Mouse (Mus musculus): ENCODE data around the gene Ccdc155. TPM values are rescaled to one million over a fixed set of nuclear protein-coding genes. Genes with fewer than 3 reads are reported as not detected.

Gene Ccdc155
- polyA plus RNA-seq, 1 experiment from 2014 or later: 0.58 TPM

DNA sequence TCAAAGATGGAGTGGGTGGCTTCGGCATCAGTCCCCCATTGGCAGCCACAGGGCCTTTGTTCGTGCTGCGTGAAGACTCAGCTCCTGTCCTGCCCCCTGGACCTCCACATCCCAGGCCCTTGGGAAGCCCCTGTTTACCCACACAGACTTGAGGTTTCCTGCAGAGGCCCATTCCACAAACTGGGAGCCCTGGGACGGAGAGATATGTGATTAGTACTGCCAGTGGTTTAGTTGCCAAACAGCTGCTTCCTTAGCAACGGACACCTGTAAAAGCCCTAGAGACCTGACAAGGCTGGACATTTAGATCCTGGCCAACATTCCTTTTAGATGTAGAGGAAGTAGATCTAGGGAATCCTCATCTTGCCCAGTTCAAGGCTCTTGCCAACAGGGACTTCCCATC lies 62.8 kb downstream of the Ccdc155 start:
- Histone ChIP-seq H3K9me3 (replicated peaks; ENCODE audit: control insufficient read depth, low read length) (no peaks in the 10 kb centered on the region), H3K4me3 (ENCODE audit: low read length) (no peak overlapping the region), H3K4me1 (ENCODE audit: control insufficient read depth, insufficient read depth, low read length) (peaks cover 7% of the 10 kb centered on the region; the same call in 1 of the 2 replicates), H3K27me3 (ENCODE audit: control insufficient read depth, insufficient read depth, low read length) (no peaks in the 10 kb centered on the region), H3K27ac (ENCODE audit: low read length) (peak overlapping the region; percentile 19; the same call in 1 of the 2 replicates), H3K4me2 (ENCODE audit: low read depth, low read length) (no peak overlapping the region), H3K36me3 (ENCODE audit: control insufficient read depth, insufficient read depth) (no peaks in the 10 kb centered on the region), H3K9ac (ENCODE audit: low read length) (no peak overlapping the region)
- 86% methylated on average over 5 of the region's 5 CpGs for WGBS
- no peak for ATAC-seq (replicated peaks; ENCODE audit: extremely low read depth, insufficient read depth, low FRiP score)

DNA sequence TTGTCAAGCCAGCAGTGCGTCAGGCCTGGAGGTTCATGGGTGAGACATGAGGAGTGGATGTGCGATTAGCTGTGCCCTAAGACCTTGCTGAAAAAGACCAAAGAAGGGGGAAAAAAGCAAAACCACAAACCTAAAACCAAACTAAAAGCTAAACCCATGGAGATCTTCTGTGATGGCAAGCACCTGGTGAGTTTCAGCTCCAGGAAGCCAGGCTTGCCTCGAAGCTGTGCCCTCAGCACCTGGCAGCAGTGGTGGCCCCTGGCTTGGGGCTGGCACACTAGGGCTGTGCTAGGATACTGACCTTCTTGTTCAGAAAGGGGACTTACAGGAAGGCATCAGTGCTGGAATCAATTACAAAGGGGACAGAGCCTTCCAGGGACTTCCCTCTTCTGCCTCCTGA lies 63.4 kb downstream of the Ccdc155 start:
- H3K9ac ChIP-seq (ENCODE audit: low read length): no peak overlapping the region
- H3K4me2 ChIP-seq (ENCODE audit: low read depth, low read length): no peak overlapping the region
- no peaks in the 10 kb centered on the region for H3K9me3 ChIP-seq (replicated peaks; ENCODE audit: control insufficient read depth, low read length)
- no peak overlapping the region for H3K4me3 ChIP-seq (ENCODE audit: low read length)
- H3K27ac ChIP-seq (ENCODE audit: low read length): no peak overlapping the region
- peaks cover 7% of the 10 kb centered on the region; the same call in 1 of the 2 replicates for H3K4me1 ChIP-seq (ENCODE audit: control insufficient read depth, insufficient read depth, low read length)
- 81% methylated on average over 3 of the region's 3 CpGs for WGBS
- H3K27me3 ChIP-seq (ENCODE audit: control insufficient read depth, insufficient read depth, low read length): no peaks in the 10 kb centered on the region
- no peaks in the 10 kb centered on the region for H3K36me3 ChIP-seq (ENCODE audit: control insufficient read depth, insufficient read depth)
- no peak for ATAC-seq (replicated peaks; ENCODE audit: extremely low read depth, insufficient read depth, low FRiP score)

DNA sequence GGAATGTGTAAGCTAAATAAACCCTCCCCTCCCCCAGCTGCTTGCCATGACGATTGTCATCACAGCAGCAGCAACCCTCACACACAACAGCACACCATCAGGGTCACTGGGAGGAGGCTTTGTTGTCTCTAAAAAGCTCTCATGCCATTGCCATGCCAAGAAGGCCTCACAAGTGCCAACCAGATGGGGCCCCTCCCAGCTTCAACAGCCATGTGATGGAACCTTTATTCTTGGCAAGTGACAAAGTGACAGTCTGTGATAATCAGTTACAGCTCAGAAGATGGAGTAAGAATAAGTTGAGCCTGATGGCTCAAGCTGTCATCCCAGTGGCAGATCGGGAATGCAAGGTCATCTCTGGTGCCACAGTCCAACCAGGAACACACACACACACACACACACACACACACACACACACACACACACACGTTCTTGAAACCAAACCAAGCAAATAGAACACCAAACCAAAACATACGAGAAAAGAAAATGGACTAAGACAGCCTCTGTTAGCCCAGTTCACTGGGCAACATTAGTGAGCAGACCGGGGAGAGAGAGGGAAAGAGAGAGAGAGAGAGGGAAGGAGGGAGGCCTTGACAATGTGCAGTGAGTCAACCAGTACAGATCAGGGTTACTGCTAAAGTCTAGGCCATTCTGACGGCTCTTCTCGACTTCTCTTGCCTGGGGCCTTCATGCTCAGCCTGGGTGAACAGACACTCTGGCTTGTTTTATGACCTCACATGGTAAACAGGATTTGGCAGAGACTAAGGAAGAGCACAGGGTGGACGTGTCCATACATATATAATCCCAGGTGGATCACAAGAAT lies 64.6 kb downstream of the Ccdc155 start:
- H3K36me3 ChIP-seq (ENCODE audit: control insufficient read depth, insufficient read depth): no peaks in the 10 kb centered on the region
- H3K9me3 ChIP-seq (replicated peaks; ENCODE audit: control insufficient read depth, low read length): no peaks in the 10 kb centered on the region
- H3K27me3 ChIP-seq (ENCODE audit: control insufficient read depth, insufficient read depth, low read length): no peaks in the 10 kb centered on the region
- ATAC-seq (replicated peaks; ENCODE audit: extremely low read depth, insufficient read depth, low FRiP score): no peak
- peaks cover 10% of the 10 kb centered on the region; the same call in 1 of the 2 replicates for H3K4me1 ChIP-seq (ENCODE audit: control insufficient read depth, insufficient read depth, low read length)
- H3K4me3 ChIP-seq (ENCODE audit: low read length): no peak overlapping the region
- WGBS: 64% methylated on average over 8 of the region's 8 CpGs
- H3K4me2 ChIP-seq (ENCODE audit: low read depth, low read length): no peak overlapping the region
- H3K27ac ChIP-seq (ENCODE audit: low read length): no peak overlapping the region
- no peak overlapping the region for H3K9ac ChIP-seq (ENCODE audit: low read length)

DNA sequence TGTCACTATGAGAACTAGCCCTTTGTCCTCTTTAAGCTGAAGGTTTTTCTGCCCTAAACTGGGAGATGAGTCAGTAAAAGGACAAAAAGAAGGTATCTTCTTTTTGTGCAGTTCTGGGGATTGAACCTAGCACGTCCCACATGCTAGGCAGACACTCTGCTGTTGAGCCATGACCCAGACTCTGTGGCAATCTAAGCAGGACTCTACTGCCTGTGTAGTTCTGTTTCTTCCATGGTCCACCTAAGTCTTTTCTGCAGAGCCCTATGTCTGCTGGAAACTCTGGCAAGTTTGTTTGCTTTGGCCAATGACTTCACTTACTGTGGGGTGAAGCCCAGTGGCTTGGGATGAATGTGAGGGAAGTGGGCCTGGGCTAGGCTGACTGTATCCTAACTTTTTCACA lies 66.3 kb downstream of the Ccdc155 start:
- H3K4me2 ChIP-seq (ENCODE audit: low read depth, low read length): no peak overlapping the region
- ATAC-seq (replicated peaks; ENCODE audit: extremely low read depth, insufficient read depth, low FRiP score): no peak
- H3K4me1 ChIP-seq (ENCODE audit: control insufficient read depth, insufficient read depth, low read length): peaks cover 14% of the 10 kb centered on the region; the same call in 1 of the 2 replicates
- H3K27me3 ChIP-seq (ENCODE audit: control insufficient read depth, insufficient read depth, low read length): no peaks in the 10 kb centered on the region
- H3K9ac ChIP-seq (ENCODE audit: low read length): no peak overlapping the region
- H3K36me3 ChIP-seq (ENCODE audit: control insufficient read depth, insufficient read depth): no peaks in the 10 kb centered on the region
- H3K27ac ChIP-seq (ENCODE audit: low read length): no peak overlapping the region
- no peak overlapping the region for H3K4me3 ChIP-seq (ENCODE audit: low read length)
- WGBS: 82% methylated on average over 1 of the region's 1 CpGs
- H3K9me3 ChIP-seq (replicated peaks; ENCODE audit: control insufficient read depth, low read length): no peaks in the 10 kb centered on the region

DNA sequence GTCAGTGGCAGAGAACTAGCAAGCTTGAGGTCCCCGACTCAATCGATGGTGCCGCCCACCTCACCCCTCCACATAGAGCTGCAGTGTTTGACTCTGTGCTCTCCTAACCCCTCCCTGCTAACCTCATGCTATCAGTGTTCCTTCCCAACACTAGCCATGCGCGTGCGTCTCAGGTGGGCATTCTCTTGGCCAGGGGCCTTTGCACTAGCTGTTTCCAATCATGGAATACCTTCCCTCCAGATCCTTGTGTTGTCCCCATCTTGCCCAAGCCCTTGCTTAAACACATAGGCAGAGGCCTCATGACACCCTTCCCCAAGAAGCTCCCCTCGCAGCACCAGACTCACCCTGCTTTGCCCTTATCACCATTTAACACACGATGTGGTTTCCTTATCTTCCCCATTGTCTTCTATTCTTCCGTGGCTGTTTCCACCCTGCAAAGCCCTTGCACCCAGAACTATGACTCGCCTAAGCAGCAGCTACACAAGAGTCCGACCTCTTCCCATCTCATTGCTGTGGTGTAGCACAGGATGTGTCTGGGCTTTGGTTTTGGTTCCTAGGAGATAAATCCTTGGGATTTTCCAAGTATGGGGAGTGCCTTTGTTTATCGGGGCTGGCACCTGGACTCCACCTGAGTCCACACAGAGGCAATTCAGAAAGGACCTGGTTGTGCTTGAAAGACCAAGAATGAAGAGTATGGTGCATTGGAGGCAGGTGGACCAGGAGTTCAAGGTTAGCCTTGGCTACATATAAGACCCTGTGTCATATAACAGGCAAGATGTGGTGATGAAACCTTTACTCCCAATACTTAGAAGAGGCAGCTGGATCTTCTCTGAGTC lies 67.3 kb downstream of the Ccdc155 start:
- no peak for ATAC-seq (replicated peaks; ENCODE audit: extremely low read depth, insufficient read depth, low FRiP score)
- Histone ChIP-seq H3K4me3 (ENCODE audit: low read length) (no peak overlapping the region), H3K9me3 (replicated peaks; ENCODE audit: control insufficient read depth, low read length) (no peaks in the 10 kb centered on the region), H3K36me3 (ENCODE audit: control insufficient read depth, insufficient read depth) (no peaks in the 10 kb centered on the region), H3K27ac (ENCODE audit: low read length) (no peak overlapping the region), H3K4me2 (ENCODE audit: low read depth, low read length) (no peak overlapping the region), H3K27me3 (ENCODE audit: control insufficient read depth, insufficient read depth, low read length) (no peaks in the 10 kb centered on the region), H3K4me1 (ENCODE audit: control insufficient read depth, insufficient read depth, low read length) (peaks cover 14% of the 10 kb centered on the region; the same call in 1 of the 2 replicates), H3K9ac (ENCODE audit: low read length) (no peak overlapping the region)
- WGBS: 61% methylated on average over 12 of the region's 12 CpGs

DNA sequence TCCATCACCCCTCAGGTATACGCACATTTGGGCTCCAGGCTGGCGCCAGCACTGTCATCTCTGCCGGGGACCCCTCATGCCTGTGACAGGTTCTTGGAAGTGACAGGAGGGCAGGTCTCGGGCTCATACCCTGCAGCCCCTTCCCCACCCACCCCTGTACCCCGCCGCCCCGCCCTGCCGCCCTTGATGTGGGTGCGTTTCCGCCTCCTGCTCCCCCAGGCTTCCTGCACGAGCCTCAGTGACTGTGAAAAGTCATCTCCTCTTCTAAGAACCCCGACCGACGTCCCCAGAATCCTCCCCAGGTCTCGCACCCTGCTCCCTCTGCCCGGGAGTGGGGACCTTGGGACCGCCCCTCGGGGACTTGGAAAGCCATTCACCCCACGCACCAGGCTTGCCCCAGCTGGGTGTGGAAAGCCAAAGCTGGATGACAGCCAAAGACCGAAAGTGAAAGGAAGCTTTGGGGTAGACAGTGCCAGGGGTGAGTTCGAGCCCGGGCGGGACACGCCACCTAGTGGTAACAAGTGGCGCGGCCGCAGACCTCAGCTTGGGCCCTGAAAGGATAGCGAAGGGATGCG lies 68.6 kb downstream of the Ccdc155 start, which contains the start of the genes Gm45713 and Flt3l:
Gene Gm45713, minus strand, starts transcription at position 239 of the 575 bp plus-strand sequence.
Gene Flt3l, minus strand, starts transcription at position 440 of the 575 bp plus-strand sequence.
- Histone ChIP-seq H3K4me2 (ENCODE audit: low read depth, low read length) (peak within 1 kb of the TSS; percentile 79), H3K4me3 (ENCODE audit: low read length) (peak within 1 kb of the TSS; percentile 66), H3K9me3 (replicated peaks; ENCODE audit: control insufficient read depth, low read length) (no peaks in the 10 kb centered on the region), H3K27me3 (ENCODE audit: control insufficient read depth, insufficient read depth, low read length) (no peaks in the 10 kb centered on the region), H3K4me1 (ENCODE audit: control insufficient read depth, insufficient read depth, low read length) (peaks cover 14% of the 10 kb centered on the region; the same call in 1 of the 2 replicates), H3K27ac (ENCODE audit: low read length) (peak within 1 kb of the TSS; percentile 62), H3K9ac (ENCODE audit: low read length) (peak within 1 kb of the TSS; percentile 78), H3K36me3 (ENCODE audit: control insufficient read depth, insufficient read depth) (no peaks in the 10 kb centered on the region)
- peak; percentile 85 for ATAC-seq (replicated peaks; ENCODE audit: extremely low read depth, insufficient read depth, low FRiP score)
- WGBS: under 1% methylated on average over 29 of the region's 29 CpGs

DNA sequence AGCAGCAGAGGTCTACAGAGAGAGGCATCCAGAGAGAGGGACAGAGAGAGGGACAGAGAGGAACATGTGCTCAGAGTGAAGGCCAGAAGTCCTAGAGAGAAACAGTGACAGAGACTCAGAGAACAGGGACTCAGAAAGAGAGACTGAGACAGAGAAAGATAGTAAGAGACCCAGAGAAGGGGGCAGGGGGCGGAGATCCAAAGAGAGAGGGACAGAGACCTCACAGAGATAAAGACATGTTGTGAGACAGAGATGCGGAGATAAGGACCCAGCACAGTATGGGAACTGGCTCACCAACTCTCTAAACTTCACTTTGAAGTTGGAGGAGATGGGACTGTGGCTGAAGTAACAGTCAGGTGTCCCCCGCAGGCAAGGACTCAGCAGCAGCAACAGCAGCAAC lies 69.3 kb downstream of the Ccdc155 start:
- 59% methylated on average over 3 of the region's 3 CpGs for WGBS
- H3K4me1 ChIP-seq (ENCODE audit: control insufficient read depth, insufficient read depth, low read length): peaks cover 14% of the 10 kb centered on the region; the same call in 1 of the 2 replicates
- no peaks in the 10 kb centered on the region for H3K9me3 ChIP-seq (replicated peaks; ENCODE audit: control insufficient read depth, low read length)
- H3K4me3 ChIP-seq (ENCODE audit: low read length): peak overlapping the region; percentile 66; the same call in 1 of the 2 replicates
- no peak overlapping the region for H3K27ac ChIP-seq (ENCODE audit: low read length)
- no peak for ATAC-seq (replicated peaks; ENCODE audit: extremely low read depth, insufficient read depth, low FRiP score)
- H3K4me2 ChIP-seq (ENCODE audit: low read depth, low read length): peak overlapping the region; percentile 79
- no peaks in the 10 kb centered on the region for H3K36me3 ChIP-seq (ENCODE audit: control insufficient read depth, insufficient read depth)
- H3K9ac ChIP-seq (ENCODE audit: low read length): no peak overlapping the region; the same call in none of the 2 replicates
- H3K27me3 ChIP-seq (ENCODE audit: control insufficient read depth, insufficient read depth, low read length): no peaks in the 10 kb centered on the region

DNA sequence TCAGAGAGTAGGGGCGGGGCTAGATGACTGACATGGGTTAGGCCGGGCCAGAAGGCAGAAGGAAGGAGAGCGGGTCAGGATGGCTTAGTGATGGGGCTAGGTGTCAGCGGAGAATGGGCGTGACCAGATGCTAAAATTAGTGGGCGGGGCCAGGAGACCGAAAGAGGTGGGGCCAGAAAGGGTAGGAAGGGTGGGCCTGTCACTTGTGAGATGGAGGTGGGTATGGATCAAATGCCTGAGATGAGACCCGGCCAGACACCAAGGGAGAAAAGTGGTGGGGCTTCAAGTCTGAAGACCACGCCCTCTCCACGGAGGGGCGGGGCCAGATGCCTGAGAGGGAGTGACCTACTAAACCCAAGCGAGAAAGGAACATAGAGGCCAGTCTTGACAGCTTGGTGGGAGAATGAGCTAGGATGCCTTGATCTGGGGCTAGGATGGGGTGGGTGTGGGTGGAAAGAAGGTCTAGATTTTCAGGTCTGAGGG lies 70.1 kb downstream of the Ccdc155 start:
- Histone ChIP-seq H3K27me3 (ENCODE audit: control insufficient read depth, insufficient read depth, low read length) (no peaks in the 10 kb centered on the region), H3K4me3 (ENCODE audit: low read length) (no peak overlapping the region), H3K27ac (ENCODE audit: low read length) (no peak overlapping the region), H3K4me1 (ENCODE audit: control insufficient read depth, insufficient read depth, low read length) (peaks cover 15% of the 10 kb centered on the region), H3K36me3 (ENCODE audit: control insufficient read depth, insufficient read depth) (no peaks in the 10 kb centered on the region), H3K9me3 (replicated peaks; ENCODE audit: control insufficient read depth, low read length) (no peaks in the 10 kb centered on the region), H3K4me2 (ENCODE audit: low read depth, low read length) (no peak overlapping the region), H3K9ac (ENCODE audit: low read length) (no peak overlapping the region)
- no peak for ATAC-seq (replicated peaks; ENCODE audit: extremely low read depth, insufficient read depth, low FRiP score)
- 14% methylated on average over 12 of the region's 12 CpGs for WGBS

Data from heart, embryonic 16.5 days (tissue).